Mouse (Mus musculus) hematopoietic stem cell, adult 5-6 weeks (primary cell): Measurements from ENCODE around the gene Angptl2. TPM values are rescaled to one million over a fixed set of nuclear protein-coding genes. Genes with fewer than 3 reads are reported as not detected.

Experiments
- ATAC-seq, 2 experiments: fragments of 125-278 bp in 1 of 2; replicated peaks in 1 of 2; 2 replicates each; pipeline ENCODE4 v1.8.0; 2016 to 2017; ENCODE audit warnings: inconsistent platforms in 2 of 2, mild to moderate bottlenecking in 2 of 2, moderate number of reproducible peaks in 2 of 2, low read depth in 1 of 2, moderate TSS enrichment in 1 of 2; ENCODE audit not compliant: low FRiP score in 2 of 2, poor library complexity in 2 of 2, severe bottlenecking in 2 of 2, insufficient read depth in 1 of 2, low TSS enrichment in 1 of 2
- total RNA-seq: library from RNA; stranded (forward); fragments of 172-1452, 232-1000 nt; gene quantifications from 2 replicates; pipeline ENCODE4 v1.2.3, GENCODE M21; 2017

Angptl2 gene
- total RNA-seq, 1 experiment from 2014 or later: 2.5 TPM

DNA sequence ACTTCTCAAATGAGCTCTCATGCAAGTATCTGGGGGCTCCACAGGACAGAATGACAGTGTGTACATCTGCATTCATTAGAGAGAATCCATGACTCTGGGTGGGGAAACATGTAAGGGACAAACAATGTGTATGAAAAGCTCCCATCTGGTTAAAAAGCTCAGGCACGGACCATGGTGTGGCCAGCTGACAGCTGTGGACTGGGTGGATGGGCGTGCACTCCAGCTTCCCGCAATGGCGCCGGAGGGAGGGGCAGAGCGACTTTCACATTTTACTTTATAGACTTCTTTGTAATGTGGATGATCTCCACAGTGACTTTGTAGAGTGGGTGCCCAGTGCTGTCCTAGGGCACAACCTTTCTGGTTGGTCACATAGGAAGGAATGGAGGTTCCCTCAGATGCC lies 36.9 kb downstream of the Angptl2 start:
- no peak for ATAC-seq

DNA sequence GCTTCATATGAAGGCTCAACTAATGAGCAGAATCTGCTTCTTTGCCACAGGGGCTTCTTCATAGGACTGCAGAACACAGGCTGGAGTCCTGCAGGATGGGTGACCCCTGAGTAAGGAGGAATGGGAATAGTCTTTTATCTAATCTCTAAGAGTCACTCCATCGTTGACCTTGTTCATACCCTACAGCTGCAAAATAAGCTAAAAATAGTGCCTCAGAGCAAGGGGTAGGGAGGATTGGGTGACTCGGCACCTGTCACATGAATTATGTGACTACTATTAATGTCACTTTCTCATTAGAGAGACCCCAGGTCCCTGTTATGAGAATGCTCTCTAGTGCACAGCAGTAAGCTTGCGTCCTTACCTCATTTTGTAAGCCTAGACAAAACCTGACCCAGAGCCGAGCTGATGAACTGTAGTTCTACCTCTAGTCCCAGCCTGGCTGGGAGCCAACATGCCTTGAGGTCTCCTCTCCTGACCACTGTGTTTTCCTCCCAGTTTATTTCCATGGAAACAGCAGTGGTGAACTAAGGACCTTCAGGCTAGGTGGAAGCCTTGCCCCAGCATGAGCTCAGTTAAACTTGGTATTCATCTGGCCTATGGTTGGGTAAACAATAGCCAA lies 37.8 kb downstream of the Angptl2 start:
- 0 out of 4 replicates have a peak, but pooled peaks have one; percentile 22 to 27 for ATAC-seq

DNA sequence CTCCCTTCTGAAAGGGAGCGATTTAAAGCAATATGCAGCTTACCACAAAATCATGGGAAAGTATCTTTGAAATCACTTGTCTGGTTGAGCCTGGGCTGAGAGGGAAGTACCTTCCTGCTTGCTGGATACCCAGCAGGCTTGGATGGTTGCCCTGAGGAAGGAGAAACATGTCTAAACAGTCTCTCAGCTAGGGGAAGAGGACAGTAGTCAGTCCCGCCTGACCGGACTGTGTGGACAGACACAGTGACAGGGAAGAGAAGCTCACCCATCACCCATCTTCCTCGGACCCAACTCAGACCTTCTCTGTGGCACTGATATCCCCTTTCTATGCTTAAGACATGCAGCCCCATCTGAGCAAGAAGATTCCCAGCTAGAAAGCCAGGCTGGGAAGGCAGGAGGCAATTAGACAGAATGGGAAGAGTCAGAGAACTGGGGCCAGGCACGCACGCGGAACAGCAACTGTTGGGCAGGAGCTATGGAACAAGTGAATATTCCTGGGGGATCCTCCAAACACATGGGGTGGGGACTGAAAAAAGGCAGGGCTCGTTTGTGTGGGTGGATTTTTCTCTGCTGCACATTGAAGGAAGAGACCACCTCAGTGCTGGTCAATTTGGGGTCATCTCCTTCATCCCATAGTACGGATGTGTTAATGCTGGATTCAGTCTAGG lies 38.6 kb downstream of the Angptl2 start:
- no peak for ATAC-seq

GRCm38 (mm10) chr2:33256769-33257537 lies 41.1 kb downstream of the Angptl2 start:
- ATAC-seq: peak in 1 of 2 experiments; percentile 42; a peak in 1 of 4 replicates

DNA sequence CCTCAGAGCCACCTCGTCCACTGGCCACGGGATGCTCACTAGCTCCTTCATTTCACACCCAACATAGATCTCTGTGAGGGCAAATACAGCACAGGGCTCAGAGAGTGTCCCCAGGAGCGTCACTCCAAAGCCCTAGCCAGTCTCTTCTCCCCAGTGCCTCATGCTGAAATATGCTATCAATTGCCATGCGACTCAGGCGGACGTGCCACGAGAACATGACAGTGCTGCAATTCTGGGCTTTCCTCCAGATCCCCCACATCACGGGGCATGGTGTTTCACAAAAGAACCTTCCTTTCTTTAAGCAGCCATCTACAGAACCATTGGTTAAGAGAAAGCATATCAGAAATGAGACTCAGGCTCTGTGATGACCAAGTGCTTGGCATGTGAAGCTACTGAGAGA lies 44.9 kb downstream of the Angptl2 start:
- ATAC-seq: no peak

DNA sequence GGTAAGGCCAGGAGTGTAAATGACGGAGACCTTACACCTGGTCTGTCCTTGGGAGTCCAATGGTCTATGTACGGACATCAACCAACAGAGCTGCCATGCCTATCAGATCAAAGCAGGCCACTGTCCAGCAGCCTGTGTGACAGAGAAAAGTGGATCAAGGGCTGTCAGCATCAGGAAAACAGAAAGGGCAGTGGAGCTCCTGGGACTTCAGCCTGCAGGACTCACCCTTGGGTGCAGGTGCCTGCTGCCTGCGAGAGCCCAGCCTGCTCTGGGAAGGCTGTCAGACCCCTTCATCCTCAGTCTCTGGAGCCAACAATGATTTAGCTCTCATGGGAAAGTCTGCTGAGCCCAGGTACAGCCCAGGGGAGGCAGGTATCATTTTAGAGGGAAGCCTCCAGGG lies 45.6 kb downstream of the Angptl2 start:
- ATAC-seq: no peak

DNA sequence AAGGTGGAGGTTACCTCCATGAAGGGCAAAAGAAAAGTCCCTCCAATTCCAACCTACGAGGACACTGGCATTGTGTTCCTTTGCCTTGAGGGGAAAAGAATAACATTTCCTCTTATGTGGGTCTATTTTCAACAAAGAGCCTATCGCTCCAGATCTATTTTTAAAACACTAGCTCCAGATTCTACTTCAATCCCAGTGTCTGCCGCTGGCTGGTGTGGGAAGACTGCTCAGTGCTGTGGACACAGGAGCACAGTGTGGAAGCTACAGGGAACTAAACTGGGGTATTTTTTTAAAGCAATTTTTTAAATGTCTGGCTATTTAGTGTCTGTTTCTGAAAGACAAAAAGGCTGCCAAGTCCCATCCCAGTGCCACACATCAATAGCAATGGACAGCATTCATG lies 49.9 kb downstream of the Angptl2 start:
- ATAC-seq: no peak

DNA sequence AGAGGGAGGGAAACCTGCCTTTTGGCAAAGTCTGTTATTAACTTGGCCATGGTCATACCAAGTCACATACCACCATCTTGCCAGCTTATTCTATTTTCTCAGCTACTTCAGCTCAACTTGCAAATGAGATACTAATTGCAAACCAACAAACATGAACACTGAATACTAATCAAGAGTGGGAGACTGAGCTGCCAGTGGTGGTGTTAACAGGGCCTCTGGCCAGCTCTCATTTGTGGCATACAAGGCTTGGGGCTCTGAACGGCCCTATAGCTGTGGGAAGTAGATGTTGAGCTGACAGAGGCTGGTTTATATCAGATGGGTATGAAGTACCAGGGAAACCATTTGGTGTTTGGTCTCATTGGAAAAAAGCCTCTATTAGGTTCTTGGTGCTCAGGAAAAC lies 51.2 kb downstream of the Angptl2 start:
- ATAC-seq: no peak

DNA sequence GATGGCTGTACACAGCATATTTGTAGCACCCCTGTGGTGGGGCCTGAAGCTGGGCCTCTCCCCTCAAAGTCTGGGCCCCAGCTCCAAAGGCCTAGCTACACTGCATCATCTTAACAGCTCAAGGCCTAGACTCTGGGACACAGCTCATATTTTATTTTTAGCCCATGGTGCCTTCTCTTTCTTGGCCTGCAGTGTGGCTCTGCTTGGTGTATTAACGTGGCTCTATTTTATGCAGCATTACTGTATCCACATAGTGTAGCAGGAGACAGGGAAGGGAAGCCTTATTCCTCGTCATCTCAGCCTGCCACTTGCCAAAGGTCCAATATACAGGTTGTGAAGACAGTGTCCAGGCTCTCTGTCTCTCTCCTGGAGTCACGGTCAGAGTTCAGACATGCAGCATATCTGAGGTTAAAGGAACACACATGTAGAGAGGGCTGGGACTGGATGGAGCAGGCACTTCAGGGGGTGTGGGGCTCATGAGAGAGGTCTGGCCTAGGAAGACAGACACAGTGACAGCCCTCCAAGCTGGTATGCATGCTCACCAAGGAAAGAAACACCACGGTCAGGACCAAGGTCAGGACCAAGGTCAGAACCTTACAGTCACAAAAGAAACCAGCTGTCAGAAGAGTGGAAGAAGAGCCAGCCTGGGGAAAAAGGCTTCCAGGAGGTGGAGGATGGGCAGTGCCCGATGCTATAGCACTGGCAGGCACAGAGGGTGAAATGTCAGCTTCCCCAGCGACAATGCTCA lies 52.7 kb downstream of the Angptl2 start:
- no peak for ATAC-seq

DNA sequence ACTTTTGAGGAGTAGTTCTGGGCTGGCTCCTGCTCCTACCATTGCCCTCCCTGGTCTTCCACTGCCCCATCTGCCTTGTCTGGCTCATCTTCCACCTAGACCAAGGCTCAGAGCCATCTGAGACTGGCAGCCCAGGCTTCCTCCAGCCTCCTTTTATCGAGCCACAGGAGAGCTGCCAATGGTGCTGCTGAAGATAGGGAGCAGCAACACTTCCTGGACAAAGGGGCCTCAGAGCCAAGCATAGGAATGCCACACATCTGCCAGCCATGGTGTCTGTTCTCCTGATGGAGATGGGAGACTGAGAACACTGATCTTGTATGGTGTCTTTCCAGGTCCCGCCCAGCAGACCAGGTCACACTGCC lies 53.2 kb downstream of the Angptl2 start:
- no peak for ATAC-seq

DNA sequence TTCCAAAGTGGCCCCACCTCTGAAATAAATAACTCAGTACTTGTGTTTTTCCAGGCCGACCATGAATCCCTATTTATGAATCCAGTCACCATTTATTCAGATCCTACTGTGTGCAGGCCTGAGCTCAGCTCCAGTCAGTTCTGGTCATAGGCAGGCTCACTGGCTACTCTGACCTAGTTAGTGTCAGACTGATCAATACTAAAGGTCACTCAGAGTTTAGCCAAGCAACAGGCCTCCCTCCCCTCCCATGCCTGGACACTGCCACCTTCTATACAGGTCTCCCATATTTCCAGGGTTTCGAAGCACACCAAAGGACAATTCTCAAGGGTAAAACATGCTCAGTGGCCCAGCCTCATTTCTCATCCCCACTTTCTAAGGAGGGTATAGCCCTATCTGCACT lies 54.7 kb downstream of the Angptl2 start:
- no peak for ATAC-seq

- ATAC-seq: no peak
Observed at GRCm38 (mm10) chr2:33271511-33271910, 55.6 kb downstream of the Angptl2 start.

DNA sequence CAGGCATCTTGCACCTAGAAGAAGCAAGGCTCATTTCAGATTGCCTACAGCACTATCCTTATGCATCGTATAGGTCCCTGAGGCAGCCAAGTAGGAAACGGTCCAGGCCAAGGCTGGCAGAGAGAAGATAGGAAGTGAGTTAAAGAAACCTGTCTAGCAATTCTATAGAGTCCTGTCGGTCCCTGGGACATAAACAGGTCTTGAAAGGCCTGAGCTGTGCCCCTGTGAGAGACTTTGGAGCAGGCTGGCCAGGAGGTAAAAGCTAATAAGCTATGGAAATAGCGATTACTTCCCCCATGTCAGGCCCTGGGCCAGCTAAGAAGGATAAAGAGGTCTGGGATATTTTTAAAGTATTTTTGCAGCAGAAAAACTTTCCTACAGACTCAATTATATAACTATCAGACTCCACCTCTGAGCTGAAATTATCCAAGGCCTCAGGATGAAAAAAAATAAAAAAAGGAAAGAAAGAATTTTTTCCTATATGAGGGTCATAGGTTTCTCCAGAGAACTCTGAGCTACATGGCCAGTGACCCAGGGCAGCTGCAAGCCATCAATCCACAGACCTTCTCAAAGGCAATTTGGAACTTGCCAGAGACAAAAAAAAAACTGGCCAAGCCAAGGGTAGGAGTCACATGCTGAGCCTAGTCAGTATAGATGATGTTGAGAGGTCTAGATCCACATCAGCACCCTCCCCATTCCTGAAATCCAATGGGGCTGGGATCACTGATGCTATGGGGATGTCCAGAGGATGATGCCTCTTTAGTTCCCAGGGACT lies 57.0 kb downstream of the Angptl2 start:
- no peak for ATAC-seq

GRCm38 (mm10) chr2:33274719-33275490 lies 59.0 kb downstream of the Angptl2 start:
- no peak for ATAC-seq

DNA sequence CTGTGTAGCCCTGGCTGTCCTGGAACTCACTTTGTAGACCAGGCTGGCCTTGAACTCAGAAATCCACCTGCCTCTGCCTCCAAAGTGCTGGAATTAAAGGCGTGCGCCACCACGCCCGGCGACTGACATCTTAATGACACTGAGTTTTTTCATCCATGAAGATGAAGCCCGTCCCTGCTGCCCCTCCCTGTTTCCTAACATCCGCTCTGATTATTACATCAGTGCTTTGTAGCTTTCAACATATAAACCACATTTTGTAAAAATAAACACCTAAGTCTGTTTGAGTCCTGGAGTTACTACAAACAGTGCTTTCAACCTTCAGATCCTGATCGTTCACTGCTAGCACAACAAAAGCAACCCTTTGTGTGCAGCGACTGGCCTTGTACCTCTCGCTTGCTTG lies 63.9 kb downstream of the Angptl2 start:
- peak; percentile 4 to 36; a peak in 1 of 4 replicates for ATAC-seq

DNA sequence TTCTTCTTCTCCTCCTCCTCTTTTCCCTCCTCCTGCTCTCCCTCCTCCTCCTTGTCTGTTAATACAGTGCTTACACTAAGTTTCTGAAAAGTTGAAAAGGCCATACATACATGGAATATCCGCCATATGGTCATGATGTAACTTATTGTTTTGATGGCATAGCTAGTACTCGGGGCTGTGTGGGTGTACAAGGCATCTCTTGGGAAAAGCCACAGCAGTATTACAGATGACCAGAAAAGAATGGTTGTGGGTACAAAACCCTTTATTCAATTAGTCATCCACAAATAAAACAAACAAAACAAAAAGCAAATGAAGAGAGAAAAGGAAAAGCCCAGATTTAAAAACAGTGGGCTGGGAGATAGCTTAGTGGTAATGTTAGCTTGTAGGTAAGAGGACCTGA lies 64.7 kb downstream of the Angptl2 start:
- no peak for ATAC-seq

GRCm38 (mm10) chr2:33281807-33282206 lies 65.9 kb downstream of the Angptl2 start:
- ATAC-seq: no peak
